Mouse (Mus musculus): Measurements from ENCODE around the gene Rmdn3.

GRCm38 (mm10) chr2:119172862-119173576 lies 16.2 kb upstream of the Rmdn3 start:
- TF ChIP-seq CHD2 (IDR thresholded peaks at IDR 0.05; ENCODE audit: low read depth, low read length), result no peak
- no peak for TF ChIP-seq MAFK (IDR thresholded peaks at IDR 0.05; ENCODE audit: insufficient read depth, low read depth, low read length)
- TF ChIP-seq ZNF384 (IDR thresholded peaks at IDR 0.05; ENCODE audit: low read depth, low read length), result no peak
- no peak for TF ChIP-seq HCFC1 (IDR thresholded peaks at IDR 0.05; ENCODE audit: borderline replicate concordance, insufficient read depth, low read length)
- TF ChIP-seq ZC3H11A (IDR thresholded peaks at IDR 0.05; ENCODE audit: borderline replicate concordance, low read depth, low read length), result no peak

All from ES-E14 (cell line).